14 mouse cellular contexts compared by ENCODE assay signal in the genomic region with DNA sequence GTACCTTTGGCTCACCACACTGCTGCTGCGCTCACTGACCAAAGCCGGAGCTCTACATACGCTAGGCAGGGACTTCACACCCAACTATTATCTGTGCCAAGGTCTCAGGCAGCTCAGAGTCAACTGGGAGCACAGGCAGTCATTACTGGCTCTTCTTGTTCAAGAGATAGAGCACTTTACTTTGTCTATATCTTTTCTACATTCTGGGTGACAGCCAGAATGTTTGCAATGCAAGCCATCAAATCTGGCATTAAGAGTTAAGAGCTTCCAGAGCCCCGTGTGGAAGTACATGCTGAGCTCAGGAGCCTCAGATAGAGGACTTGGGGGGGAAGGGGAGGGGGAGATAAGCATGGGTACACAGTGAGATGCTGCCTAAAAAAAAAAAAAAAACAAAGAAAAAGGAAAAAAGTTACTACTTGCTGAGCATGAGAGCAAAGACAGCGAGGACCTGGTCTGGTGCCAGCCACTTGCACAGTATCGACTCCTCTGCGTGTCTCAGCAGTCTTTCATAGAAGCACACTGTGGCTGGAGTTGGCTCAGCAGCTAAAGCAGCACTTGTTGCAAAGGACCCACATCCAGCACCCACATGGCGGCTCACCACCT. TPM values are rescaled to one million over a fixed set of nuclear protein-coding genes. Genes with fewer than 3 reads are reported as not detected.
DNase-seq lines count a peak whose midpoint lies in the region; ATAC-seq lines count a peak whose summit lies in the region.
"Had no signal": no experiment of that assay in that cellular context is flagged by ENCODE, and none has a peak within 500 bp of the region (broad histone marks: within the 10 kb centered on the region; RNA-seq: fewer than 3 reads in every experiment).

No protein-coding gene starts in this region.

- no peaks in the 10 kb centered on the region for H3K4me1 ChIP-seq in hindbrain, embryonic 11.5 days (replicated peaks; ENCODE audit: control insufficient read depth, insufficient read depth, low read length)
- H3K4me1 ChIP-seq: limb, embryonic 13.5 days had no signal

- H3K36me3 ChIP-seq in hindbrain, embryonic 11.5 days (ENCODE audit: control insufficient read depth, insufficient read depth, low read length): peaks cover 14% of the 10 kb centered on the region

- no peak overlapping the region for H3K4me2 ChIP-seq in hindbrain, embryonic 11.5 days (replicated peaks; ENCODE audit: low read depth, low read length)
- H3K4me2 ChIP-seq: limb, embryonic 13.5 days; lung, embryonic 14.5 days had no signal

- H3K9me3 ChIP-seq in hindbrain, embryonic 11.5 days (ENCODE audit: control insufficient read depth, low read length): no peaks in the 10 kb centered on the region

- no peak overlapping the region for H3K9ac ChIP-seq in hindbrain, embryonic 11.5 days (ENCODE audit: low read depth, low read length)
- H3K9ac ChIP-seq: limb, embryonic 13.5 days; lung, embryonic 14.5 days had no signal

- intact Hi-C loops in heart, postnatal 36 days (cut with DNase I): no loop called here

- DNase-seq in kidney, postnatal 10 days: peak; percentile 37
- DNase-seq in kidney, postnatal 25 days: no peak
- DNase-seq in MEL-GATA-1-ER (ENCODE audit: extremely low read depth, low read depth): peak; percentile 92
- DNase-seq in adrenal gland, postnatal 36 days: peak; percentile 60 to 64
- peak; percentile 15 to 32 for DNase-seq in heart, postnatal 36 days
- DNase-seq in retina, embryonic 14.5 days (ENCODE audit: low spot score): no peak
- no peak for DNase-seq in hindbrain, embryonic 11.5 days (ENCODE audit: low spot score)
- DNase-seq: cerebellum, adult 18-20 months; lung, embryonic 14.5 days; retina, postnatal 1 day had no signal

- no peaks in the 10 kb centered on the region for H3K27me3 ChIP-seq in hindbrain, embryonic 11.5 days (ENCODE audit: control insufficient read depth, insufficient read depth, low read length)
- H3K27me3 ChIP-seq: limb, embryonic 13.5 days had no signal

- no peak for ATAC-seq in hindbrain, embryonic 11.5 days (ENCODE audit: low FRiP score)
- ATAC-seq: CD4-positive, CD25-positive, alpha-beta regulatory T cell, adult 4 months had no signal

- WGBS in hindbrain, embryonic 11.5 days: 97% methylated on average over 8 of the region's 8 CpGs

- H3K4me3 ChIP-seq in hindbrain, embryonic 11.5 days (ENCODE audit: low read depth, low read length): no peak overlapping the region
- H3K4me3 ChIP-seq: limb, embryonic 13.5 days; myocyte had no signal

- no peak overlapping the region for H3K27ac ChIP-seq in hindbrain, embryonic 11.5 days (ENCODE audit: low read depth, low read length)
- H3K27ac ChIP-seq: kidney, postnatal 0 days; limb, embryonic 13.5 days had no signal

RNA-seq across cellular contexts. Expression of a gene that starts 10.3 kb away (rescaled TPM):
- 10 to 100 TPM; 19.0 to 24.1 TPM for total RNA-seq in adrenal gland, postnatal 36 days (2021)
- total RNA-seq in heart, postnatal 36 days (2021): 10 to 100 TPM; 14.1 to 15.7 TPM
- polyA plus RNA-seq in hindbrain, embryonic 11.5 days (2014; fragmentation: Nextera tagmentation; extraction: Ambion mirVana): 47.4 and 49.8 TPM in 2 replicates

RNA-seq across cellular contexts. Expression of a gene that starts 26.3 kb away (rescaled TPM):
- 10 to 100 TPM; 49.3 to 52.2 TPM for total RNA-seq in adrenal gland, postnatal 36 days (2021)
- 10 to 100 TPM; 37.7 to 39.9 TPM for total RNA-seq in heart, postnatal 36 days (2021)
- 15.5 and 22.9 TPM in 2 replicates for polyA plus RNA-seq in hindbrain, embryonic 11.5 days (2014; fragmentation: Nextera tagmentation; extraction: Ambion mirVana)

RNA-seq across cellular contexts. Expression of a gene that starts 26.9 kb away (rescaled TPM):
- total RNA-seq in adrenal gland, postnatal 36 days (2021): 100 to 1,000 TPM; 128 to 140 TPM
- total RNA-seq in heart, postnatal 36 days (2021): 100 to 1,000 TPM; 128 to 152 TPM
- 145 and 167 TPM in 2 replicates for polyA plus RNA-seq in hindbrain, embryonic 11.5 days (2014; fragmentation: Nextera tagmentation; extraction: Ambion mirVana)

Comparison
In these comparisons a context has a peak if more than half of its experiments do, and no peak if none do; other contexts are left out.
1. DNase-seq: peak in kidney, postnatal 10 days (single experiment), MEL-GATA-1-ER (single experiment), adrenal gland, postnatal 36 days (2 of 2) and heart, postnatal 36 days (2 of 2); none in kidney, postnatal 25 days (0 of 2), retina, embryonic 14.5 days (single experiment) and hindbrain, embryonic 11.5 days (single experiment).